Mouse (Mus musculus): ENCODE results near the gene Zscan2. TPM values are rescaled to one million over a fixed set of nuclear protein-coding genes. Genes with fewer than 3 reads are reported as not detected.

The Zscan2 gene
- 5.0 and 5.4 TPM in 2 replicates for total RNA-seq (2014; fragmentation: Nextera tagmentation)
- total RNA-seq (2017): 2.3 and 12.5 TPM in 2 replicates

DNA sequence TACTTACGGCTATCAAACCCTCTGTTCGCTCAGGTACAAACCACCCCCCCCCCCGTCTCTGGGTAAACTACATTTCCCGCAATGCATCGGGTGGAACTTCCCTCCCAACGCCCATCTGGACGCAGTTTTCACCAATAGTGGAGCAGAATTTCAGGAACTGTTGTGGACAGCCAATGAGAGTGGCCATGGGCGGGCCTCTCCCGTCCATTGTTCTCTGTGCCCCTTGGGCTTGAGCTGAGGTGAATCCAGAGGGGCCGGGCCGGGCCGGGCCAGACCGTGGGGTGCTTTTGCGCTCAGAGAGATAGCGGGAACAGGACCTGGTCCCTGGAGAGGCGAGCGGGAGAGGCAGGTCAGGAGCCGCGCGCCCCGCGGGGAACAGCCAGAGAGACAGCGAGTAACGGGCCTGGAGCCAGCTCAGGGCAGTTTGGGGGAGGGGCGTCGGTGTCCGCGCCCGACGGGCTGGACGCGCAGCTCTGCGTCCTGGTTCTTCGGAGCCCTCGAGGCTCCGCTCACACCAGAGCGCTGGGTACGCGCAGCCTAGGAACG, at the start of gene Zscan2:
Gene Zscan2 (plus strand): TSS at position 192 of the 546 bp plus-strand sequence.
- ATAC-seq (replicated peaks; ENCODE audit: low FRiP score, low TSS enrichment, poor library complexity, severe bottlenecking): peak; percentile 95

GRCm38 (mm10) chr7:80813397-80813796, 47.3 kb upstream of the Zscan2 start:
- ATAC-seq (replicated peaks; ENCODE audit: low FRiP score, low TSS enrichment, poor library complexity, severe bottlenecking): no peak

GRCm38 (mm10) chr7:80816641-80817040, 44.1 kb upstream of the Zscan2 start:
- ATAC-seq (replicated peaks; ENCODE audit: low FRiP score, low TSS enrichment, poor library complexity, severe bottlenecking): no peak

GRCm38 (mm10) chr7:80820838-80821237, 39.9 kb upstream of the Zscan2 start:
- no peak for ATAC-seq (replicated peaks; ENCODE audit: low FRiP score, low TSS enrichment, poor library complexity, severe bottlenecking)

- ATAC-seq (replicated peaks; ENCODE audit: low FRiP score, low TSS enrichment, poor library complexity, severe bottlenecking): no peak
Observed at GRCm38 (mm10) chr7:80823267-80823666, 37.5 kb upstream of the Zscan2 start.

DNA sequence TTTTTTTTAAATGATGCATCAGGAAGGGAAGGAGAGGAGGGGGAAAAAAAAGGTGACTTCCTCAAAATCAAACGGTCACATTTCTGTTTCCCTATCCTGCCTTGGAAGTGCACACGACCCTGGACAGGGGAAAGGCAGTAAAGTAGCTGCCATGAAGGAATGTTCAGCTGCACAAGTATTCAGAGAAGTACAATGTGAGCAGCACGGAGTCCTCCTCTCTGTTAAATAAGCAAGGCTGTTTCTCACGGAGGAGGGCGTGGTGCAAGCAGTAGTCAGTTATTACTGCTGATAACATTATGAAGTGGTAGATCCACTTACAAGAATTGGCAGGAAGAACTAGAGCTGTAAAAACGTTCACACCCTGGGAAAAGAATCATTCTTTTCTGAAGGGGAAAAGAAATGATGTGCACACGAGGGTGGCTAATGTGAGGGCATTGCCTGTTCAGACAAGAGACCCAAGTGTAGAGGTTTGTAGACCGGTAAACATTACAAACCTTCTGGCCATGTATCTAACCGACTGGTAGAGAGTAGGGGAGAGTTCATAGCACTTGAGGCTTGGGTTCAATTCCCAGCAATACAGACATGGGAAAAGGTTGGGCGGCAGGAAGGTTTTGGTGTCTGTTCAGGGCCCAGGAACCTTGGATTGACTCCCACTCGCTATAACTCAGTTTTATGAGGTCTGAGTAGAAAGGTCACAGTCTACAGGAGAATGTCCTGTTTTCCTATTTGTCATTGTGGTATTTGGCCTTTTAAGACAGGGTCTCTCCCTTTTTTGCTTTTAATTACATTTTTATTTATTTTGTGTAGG, 36.6 kb upstream of the Zscan2 start:
- ATAC-seq (replicated peaks; ENCODE audit: low FRiP score, low TSS enrichment, poor library complexity, severe bottlenecking): peak; percentile 81

DNA sequence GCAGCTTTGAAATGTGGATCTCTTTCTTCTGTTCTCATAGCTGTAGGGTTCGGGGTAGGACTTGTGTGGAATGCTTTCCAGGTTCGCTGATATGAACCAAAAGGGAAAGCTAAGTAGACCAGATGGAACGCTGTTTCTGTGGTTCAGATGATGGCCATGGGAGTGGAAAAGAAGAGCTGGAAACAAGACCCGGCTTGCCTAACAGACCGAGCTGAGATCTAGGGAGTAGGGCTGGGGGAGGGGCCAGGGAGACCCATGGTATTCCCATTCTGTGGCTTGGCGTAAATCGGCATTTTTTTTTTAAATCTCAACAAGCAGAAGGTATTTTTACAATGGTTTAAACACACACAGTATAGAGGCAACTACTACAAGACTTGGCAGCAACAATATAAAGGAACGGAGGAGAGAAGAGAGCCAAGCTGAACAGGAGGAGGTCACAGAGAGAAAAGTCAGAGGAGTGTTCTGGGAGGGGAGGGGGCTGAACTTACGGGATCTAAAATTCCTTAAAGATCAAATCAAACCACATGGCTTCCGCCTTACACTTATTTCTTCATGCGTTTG, 34.8 kb upstream of the Zscan2 start, which contains the start of gene Iqgap1:
Gene Iqgap1 (minus strand): TSS at position 132 of the 561 bp plus-strand sequence.
- no peak for ATAC-seq (replicated peaks; ENCODE audit: low FRiP score, low TSS enrichment, poor library complexity, severe bottlenecking)

DNA sequence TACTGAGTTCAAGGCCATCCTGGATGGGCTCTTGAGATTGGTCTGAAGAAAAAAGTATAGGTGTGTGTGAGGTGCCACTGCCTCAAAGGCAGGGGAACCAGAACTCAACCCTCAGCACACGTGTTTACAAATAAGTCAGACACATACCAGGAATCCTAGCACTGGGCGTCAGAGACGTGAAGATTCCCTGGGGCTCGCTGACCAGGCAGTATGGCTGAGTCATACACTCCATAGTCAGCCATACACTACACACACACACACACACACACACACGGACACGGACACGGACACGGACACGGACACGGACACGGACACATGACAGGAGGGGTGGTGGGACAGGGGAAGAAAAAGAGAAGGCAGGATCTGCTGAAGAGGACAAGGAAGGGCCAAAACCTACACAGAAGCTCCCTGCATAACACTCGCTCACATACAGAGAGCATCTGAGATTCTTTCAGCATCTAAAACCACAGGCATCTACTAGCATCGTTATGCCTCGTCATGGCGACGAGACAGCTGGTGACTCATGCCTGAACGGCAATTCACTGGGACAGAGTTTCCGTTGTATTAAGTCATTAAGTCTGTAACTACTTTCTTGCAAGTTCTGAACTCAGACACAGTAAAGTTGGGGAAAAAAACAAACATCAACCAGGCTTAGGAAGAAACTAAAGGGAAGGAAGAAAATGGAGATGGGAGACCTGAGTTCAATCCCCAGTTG, 32.4 kb upstream of the Zscan2 start:
- 0 out of 2 replicates have a peak, but pooled peaks have one; percentile 46 for ATAC-seq (replicated peaks; ENCODE audit: low FRiP score, low TSS enrichment, poor library complexity, severe bottlenecking)

DNA sequence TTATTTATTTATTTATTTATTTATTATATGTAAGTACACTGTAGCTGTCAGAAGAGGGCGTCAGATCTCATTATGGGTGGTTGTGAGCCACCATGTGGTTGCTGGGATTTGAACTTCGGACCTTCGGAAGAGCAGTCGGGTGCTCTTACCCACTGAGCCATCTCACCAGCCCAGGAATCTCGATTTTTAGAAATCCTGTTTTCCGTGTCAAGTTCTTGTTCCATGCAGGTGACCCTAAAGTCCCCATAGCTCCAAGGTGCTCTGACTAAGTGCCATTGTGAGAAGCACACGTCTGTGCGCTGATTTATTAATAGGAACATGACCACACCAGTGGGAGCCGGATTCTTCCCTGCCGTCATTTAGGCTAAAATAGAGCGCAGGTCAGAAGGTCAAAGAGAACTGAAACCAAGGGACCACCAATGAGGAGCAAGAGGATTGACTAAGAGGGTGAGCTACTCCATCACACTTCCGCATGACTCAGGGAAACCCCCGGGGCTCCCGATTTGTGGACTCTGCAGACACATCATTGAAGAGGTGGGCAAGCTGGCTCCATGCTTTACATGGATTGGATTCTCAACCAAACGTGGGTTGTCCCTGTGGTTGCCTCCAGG, 30.4 kb upstream of the Zscan2 start:
- no peak for ATAC-seq (replicated peaks; ENCODE audit: low FRiP score, low TSS enrichment, poor library complexity, severe bottlenecking)

GRCm38 (mm10) chr7:80832191-80832590, 28.5 kb upstream of the Zscan2 start:
- no peak for ATAC-seq (replicated peaks; ENCODE audit: low FRiP score, low TSS enrichment, poor library complexity, severe bottlenecking)

GRCm38 (mm10) chr7:80832996-80833650, 27.6 kb upstream of the Zscan2 start:
- ATAC-seq (replicated peaks; ENCODE audit: low FRiP score, low TSS enrichment, poor library complexity, severe bottlenecking): peak; percentile 98

DNA sequence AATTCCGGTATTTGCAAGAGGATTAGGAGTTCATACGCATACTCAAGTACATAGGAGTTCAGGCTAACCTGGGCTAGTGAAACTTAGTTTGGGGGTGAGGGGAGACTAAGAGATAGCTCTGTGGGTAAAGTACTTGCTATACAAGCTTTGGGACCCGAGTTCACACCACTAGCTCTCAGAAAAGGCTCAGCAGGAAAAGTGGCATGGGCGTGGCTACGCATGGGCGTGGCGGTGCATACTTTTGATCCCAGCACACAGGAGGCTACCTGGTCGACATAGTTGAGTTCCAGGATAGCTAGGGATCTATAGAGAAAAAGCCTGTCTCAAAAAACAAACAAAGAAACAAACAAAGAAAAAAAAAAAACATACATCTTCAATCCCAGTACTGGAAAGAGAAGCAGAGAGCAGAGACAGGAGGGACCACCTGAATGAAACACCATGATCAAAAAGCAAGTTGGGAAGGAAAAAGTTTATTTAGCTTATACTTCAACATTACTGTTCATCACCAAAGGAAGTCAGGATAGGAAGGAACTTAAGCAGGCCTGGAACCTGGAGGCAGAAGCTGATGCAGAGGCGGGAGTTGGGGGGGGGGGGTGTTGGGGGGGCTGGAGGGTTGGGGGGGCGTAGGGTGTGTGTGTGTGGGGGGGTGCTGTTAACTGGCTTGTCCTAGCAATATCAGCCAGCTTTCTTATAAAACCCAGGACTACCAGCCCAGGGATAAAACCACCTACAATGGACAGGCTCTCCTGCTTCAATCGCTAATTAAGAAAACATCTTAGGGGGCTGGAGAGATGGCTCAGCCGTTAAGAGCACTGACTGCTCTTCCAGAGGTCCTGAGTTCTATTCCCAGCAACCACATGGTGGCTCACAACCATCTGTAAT, 26.8 kb upstream of the Zscan2 start:
- 0 out of 2 replicates have a peak, but pooled peaks have one; percentile 39 for ATAC-seq (replicated peaks; ENCODE audit: low FRiP score, low TSS enrichment, poor library complexity, severe bottlenecking)

GRCm38 (mm10) chr7:80835984-80836652, 24.6 kb upstream of the Zscan2 start:
- no peak for ATAC-seq (replicated peaks; ENCODE audit: low FRiP score, low TSS enrichment, poor library complexity, severe bottlenecking)

DNA sequence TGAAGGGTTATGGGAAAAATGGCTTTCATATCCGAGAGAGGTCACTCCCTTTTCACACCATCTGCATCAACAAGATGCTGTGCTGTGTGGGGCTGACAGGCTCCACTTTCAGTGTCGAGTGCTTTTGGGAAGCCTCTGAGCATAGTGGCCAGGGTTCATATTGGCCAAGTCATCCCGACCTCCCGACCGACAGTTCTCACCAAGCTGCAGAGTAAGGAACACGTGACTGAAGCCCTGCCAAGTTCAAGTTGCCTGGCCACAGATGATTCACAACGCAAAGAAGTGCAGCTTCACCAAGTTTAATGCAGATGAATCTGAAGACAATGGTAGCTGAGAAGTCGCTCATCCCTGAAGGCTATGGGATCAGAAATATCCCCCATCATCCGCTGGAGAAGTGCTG, 23.0 kb upstream of the Zscan2 start:
- ATAC-seq (replicated peaks; ENCODE audit: low FRiP score, low TSS enrichment, poor library complexity, severe bottlenecking): no peak

DNA sequence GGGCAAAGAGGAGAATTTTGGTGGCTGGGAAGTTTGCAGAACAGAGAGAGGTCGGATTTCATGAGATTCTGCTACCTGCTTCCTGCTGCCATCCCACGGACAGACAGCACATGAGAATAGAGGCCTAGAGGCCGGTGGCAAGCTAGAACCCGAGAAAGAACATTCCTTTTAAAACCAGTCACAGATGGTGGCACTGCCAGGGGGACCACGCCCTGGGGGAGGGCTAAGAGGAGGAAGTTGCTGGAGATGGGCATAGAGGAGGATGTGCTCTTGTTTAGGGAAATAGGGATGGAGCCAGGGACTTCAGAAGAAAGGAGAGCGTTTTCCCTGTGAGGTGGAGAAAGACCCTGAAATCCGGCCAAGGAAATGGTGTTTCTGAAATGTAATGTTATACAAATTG, 22.5 kb upstream of the Zscan2 start:
- no peak for ATAC-seq (replicated peaks; ENCODE audit: low FRiP score, low TSS enrichment, poor library complexity, severe bottlenecking)

DNA sequence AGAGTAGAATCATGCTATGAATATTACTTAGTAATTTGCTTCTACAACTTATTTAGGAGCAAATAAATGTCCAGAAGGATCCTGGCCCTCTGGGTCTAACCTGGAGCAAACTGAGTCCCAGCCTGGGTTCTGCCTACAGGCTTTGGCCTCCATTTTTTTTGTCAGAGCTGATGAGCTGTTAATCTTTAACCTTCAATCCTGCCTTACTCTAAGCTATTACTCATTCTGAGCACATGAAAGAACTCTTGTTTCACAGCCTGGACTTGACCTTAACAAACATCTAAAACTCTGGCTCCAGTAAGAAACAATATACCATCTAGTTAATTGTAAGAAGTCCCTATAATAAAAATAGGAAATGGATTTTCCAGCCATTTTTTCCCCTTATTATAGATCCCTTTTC, 21.0 kb upstream of the Zscan2 start:
- ATAC-seq (replicated peaks; ENCODE audit: low FRiP score, low TSS enrichment, poor library complexity, severe bottlenecking): no peak

DNA sequence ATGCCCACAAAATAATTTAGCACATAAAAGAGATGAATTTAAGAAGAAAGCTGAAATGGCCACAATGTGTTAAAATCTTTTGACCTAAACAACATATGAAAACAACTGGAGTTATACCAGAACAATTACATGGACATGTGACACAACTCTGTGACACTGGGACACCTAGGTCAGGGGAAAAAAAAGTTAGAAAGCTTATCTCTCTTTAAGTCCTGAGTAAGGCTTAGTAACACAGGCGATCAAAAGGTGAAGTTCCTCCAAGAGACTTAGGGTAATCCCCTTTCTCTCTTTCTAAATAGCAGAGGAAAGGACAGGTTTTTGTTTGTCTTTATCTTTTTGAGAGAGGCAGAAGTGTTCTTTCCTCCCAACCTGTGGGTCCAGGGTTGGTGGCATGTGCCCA, 20.5 kb upstream of the Zscan2 start:
- ATAC-seq (replicated peaks; ENCODE audit: low FRiP score, low TSS enrichment, poor library complexity, severe bottlenecking): 0 out of 2 replicates have a peak, but pooled peaks have one; percentile 18

DNA sequence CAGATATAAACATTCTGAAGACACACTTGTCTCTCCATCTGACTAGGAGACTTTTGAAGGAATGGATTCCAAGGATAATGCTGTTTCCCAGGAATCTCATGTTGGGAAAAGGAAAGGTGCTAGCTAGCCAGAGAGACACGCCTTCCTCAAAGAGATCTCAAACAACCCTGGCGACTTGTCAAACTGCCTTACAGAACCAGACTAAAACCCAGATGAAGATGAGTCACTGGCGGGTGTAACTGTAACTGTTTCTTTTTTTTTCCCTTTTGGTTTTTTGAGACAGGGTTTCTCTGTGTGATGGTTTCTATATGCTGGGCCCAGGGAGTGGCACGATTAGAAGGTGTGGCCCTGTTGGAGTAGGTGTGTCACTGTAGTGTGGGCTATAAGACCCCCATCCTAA, 19.8 kb upstream of the Zscan2 start:
- ATAC-seq (replicated peaks; ENCODE audit: low FRiP score, low TSS enrichment, poor library complexity, severe bottlenecking): no peak
